Mouse (Mus musculus): Measurements from ENCODE around the gene Tango2.

DNA sequence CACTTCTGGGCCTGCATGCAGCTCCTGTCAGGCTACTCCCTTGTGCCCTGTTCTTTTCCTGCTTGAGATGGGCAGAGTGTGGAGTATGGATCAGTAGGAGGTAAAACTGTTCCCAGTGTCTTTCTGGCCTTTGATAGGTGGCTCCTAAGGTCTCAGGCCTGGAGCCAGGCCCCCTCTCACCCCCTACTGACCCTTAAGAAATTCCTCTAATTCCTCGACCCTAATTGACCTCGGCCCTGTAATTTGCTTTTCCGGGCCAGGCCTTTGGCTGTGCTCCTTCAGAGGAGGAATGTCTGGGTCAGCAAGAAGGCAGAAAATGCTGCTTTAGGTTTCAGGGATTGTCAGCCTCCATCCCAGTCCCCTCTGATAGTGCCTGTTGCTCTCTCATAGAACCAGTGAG lies 35.9 kb upstream of the Tango2 start:
- TF ChIP-seq CTCF (IDR thresholded peaks at IDR 0.05; ENCODE audit: control insufficient read depth, insufficient read depth, insufficient read length) (no peak), MAX (IDR thresholded peaks at IDR 0.05) (no peak), USF1 (IDR thresholded peaks at IDR 0.05; ENCODE audit: low read depth) (no peak), MYOG (IDR thresholded peaks at IDR 0.05; ENCODE audit: control insufficient read depth, extremely low read depth, insufficient read length) (no peak), MYOD1 (IDR thresholded peaks at IDR 0.05; ENCODE audit: control insufficient read depth, insufficient read length, low read depth) (no peak)
